Mouse (Mus musculus): ENCODE data around the gene Fam71a. TPM values are rescaled to one million over a fixed set of nuclear protein-coding genes. Genes with fewer than 3 reads are reported as not detected.
"Not testable (repeated sequence)": the region's sequence is repeated elsewhere in the genome, so short reads cannot be mapped to it uniquely, and the experiment has no call there.

Gene Fam71a
- polyA plus RNA-seq, 1 experiment from 2014 or later: not detected

DNA sequence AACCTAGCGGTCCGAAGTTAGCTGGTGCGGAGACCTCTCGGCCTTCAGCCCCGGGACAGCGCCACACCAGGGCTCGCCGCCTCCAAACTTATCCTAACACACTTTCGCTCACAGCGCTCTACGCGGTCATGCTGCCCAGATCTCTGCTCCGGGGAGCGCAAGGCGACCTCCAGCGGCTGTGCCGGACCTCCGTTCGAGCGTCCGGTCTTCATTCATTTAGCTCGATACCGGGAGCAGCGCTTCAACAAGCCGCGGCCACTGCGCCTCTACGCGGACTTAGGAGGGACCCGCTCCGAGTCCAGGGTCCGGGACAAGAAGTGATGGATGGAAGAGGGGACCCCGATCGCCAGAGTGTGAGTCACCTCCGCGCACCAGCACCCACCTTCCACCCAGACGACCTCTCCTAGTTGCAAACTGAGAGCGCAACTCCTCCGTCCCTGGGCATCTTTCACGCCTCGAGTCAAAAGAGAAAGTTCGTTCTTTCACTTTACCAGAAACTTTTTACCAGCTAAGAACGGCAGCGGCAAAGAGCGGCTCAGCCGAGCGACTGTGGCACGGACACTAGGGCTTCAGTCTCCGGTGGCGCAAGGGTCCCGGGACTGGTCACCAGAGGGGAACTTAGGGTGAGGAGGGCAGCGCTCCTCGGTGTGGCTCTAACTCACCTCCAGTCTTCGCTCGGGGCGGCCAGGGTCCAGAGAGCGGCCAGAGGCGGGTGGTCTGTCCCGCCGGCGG, 18.0 kb upstream of the Fam71a start:
- DNase-seq (ENCODE audit: low spot score): no peak

DNA sequence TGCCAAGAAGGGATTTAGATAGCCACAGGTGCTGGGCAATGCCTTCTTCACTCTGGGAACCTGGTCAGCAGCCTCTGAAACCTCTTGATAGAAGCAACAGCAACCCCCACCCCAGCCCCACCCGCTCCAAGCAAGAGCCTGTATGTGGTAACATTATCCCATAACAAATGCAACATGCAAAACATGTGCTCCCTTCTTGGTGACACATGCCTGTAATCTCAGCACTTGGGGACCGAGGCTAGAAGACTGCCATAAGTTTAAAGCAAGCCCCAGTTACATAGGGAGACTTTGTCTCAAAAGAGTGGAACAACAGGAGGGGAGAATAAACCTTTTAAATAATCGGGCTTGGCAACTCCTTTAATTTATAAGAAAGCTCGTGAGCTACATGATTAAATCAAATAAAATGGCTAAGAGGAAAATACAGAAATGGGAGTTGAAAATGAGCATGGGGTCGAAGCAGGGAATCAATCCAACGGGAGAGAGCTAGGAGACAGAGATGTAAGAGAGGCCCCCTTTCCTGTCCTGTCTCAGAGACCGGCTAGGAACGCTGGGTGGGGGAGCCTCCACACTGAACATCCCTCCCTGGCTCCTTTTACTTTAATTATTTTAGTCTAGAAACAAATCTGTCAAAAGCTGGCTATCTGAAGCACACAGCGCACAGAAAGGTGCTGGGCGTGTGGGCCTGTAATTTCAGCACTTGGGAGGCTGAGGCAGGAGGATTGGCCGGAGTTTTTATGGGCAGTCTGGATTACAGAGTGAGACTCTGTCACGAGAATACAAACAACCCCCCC, 17.0 kb upstream of the Fam71a start:
- DNase-seq (ENCODE audit: low spot score): no peak

- DNase-seq (ENCODE audit: low spot score): no peak
These were observed 15.8 kb upstream of the Fam71a start for GRCm38 (mm10) chr1:191180397-191180796.

GRCm38 (mm10) chr1:191179846-191180245, 15.2 kb upstream of the Fam71a start:
- DNase-seq (ENCODE audit: low spot score): no peak

DNA sequence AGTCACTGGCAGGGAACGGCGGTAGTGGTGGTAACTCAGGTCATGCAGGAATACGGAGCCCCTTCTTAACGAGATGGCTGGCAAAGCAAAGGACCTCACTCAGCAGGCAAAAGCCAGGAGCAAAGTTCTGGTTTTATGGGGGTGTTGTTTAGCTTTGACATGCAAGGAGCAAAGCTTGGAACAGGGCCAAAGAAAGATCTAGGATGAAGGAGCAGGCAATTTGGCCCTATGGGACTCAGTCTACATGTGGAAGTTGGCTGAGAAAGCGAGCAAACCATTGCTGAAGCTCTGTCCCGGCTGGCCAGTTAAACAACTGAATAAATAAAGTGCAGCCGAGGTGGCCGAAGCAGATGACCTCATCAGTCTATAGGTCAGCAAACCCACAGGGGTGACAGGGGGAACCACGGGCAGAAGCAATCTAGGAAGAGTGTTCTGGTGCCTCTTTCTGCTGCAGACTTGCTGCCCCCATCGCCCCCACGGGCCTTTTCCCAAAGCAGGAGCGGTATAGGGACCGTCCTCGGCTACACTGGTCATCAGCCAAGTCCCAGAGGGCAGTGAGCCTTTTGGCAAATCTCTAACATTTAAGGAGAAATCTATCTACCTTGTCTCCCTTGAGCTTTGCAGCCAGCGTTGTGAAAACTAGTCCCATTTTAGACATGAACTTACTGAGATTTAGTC, 14.0 kb upstream of the Fam71a start:
- no peak for DNase-seq (ENCODE audit: low spot score)

- DNase-seq (ENCODE audit: low spot score): no peak
These were observed 12.3 kb upstream of the Fam71a start for GRCm38 (mm10) chr1:191176887-191177286.

DNA sequence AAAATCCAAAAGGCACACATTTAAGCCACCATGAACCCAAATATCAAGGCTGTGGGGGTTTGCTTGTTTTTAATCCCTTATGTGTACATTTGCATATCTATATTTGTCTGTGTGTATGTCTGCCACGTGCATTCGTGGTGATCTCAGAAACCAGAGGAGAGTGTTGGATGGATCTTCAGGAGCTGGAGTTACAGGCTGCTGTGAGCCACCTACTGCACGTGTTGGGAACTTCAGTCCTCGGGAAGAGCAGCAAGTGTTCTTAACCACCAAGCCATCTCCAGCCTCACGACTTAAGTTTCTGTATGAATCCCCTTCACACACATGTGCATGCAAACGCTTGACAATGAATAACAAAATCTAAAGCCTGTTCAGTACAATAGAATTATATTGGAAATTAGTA, 7.9 kb upstream of the Fam71a start:
- DNase-seq (ENCODE audit: low spot score): no peak

- DNase-seq (ENCODE audit: low spot score): no peak
These were observed 5.8 kb upstream of the Fam71a start for GRCm38 (mm10) chr1:191170444-191170843.

DNA sequence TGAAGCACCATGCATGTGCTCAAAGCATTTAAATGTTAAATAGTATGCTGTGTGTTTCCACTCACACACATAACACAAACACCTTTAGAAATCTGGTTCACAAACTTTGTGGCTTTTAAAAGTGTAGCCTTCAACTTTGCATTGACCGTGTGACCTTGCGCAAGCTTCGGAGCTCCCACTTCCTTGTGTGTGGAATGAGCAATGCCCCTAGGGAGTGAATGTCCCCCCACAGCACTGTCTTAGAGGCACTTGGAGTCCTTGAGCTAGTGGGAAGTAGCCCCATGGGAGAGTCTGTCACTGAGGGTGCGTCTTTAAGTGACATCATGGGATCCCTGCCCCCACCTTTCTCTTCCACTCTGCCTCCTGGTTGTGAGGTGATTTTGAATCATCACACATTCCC, 1.6 kb upstream of the Fam71a start:
- DNase-seq (ENCODE audit: low spot score): no peak

- no peak for DNase-seq (ENCODE audit: low spot score)
These were observed 10.3 kb downstream of the Fam71a start for GRCm38 (mm10) chr1:191154314-191154713.

- DNase-seq (ENCODE audit: low spot score): peak; percentile 45
These were observed 11.6 kb downstream of the Fam71a start for GRCm38 (mm10) chr1:191153052-191153451.

GRCm38 (mm10) chr1:191150924-191151605, 13.6 kb downstream of the Fam71a start:
- DNase-seq (ENCODE audit: low spot score): no peak

DNA sequence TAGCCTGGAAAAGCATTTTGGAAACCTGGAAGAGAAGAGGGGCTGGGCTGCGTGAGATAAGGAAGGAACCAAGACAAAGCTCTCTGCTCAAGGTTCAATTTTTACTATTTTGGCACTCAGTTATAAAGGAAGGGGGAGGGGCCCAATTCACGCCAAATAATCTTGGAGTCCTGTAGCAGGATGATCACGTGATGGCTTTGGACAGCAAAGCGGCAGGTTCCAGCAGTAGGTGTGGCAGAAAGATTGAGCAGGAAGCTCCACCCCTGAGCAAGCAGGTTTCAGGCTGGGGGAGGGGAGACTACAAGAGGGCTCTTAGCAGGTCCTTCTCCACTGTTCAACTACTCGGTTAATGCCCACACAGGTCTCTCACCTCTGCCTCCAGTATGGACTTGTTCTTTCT, 15.1 kb downstream of the Fam71a start:
- not testable (repeated sequence) for DNase-seq (ENCODE audit: low spot score)

DNA sequence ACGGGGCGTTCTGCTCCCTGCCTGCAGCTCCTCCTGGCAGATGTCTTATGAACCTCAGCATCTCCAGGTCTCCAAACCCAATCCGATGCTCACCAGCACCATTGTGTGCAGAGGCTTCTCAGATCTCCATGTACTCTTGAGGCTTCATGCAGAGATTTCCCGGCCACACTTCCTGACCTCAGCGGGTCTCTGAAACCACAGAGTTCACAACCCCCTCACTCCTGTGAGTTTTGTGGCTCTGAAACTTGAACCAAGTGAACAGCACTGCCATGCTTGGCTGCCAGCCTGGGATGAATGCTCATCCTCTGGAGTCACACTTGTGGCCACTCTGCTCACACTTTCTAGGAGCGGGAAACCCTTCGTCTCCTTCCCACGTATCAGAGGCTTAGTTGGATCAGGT, 23.6 kb downstream of the Fam71a start:
- no peak for DNase-seq (ENCODE audit: low spot score)

- DNase-seq (ENCODE audit: low spot score): no peak
These were observed 25.6 kb downstream of the Fam71a start for GRCm38 (mm10) chr1:191138874-191139495.

DNA sequence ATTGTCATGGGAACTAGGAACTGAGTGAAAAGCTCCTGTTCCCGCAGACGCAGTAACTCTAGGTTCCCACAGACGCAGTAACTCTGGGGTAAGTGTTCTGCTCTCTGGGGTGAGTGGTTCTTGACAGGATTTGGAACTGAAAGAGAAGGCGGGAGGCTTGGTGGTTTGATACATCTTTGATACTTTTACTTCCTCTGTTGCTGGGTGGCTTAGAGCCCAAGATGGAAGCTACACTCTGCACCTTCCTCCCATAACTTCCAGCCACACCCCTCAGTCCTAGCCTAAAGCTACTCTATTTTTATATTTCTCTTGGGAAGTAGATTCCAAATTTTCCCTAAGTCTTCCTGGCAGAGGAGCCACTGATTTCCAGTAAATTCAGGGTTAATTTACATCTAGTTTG, 26.2 kb downstream of the Fam71a start:
- no peak for DNase-seq (ENCODE audit: low spot score)

DNA sequence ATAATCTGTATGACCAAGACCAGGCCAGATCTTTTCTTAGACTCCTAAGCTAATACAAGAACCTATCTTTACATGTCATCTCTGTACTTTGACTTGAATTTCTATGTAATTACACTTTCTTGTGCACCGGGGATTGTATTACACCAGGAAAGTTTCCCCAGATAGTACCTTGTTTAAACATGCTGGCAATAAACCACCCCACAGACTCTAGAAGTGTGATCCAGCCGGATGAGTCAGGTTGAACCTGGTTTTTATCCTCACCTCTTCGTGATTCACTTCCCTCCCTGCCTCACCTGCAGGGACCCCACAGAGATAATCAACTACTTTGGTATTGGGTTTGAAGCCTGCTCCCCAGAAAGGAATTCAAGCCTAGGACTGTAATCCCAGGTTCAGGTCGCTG, 29.2 kb downstream of the Fam71a start:
- no peak for DNase-seq (ENCODE audit: low spot score)

GRCm38 (mm10) chr1:191132934-191133333, 31.7 kb downstream of the Fam71a start:
- DNase-seq (ENCODE audit: low spot score): no peak

GRCm38 (mm10) chr1:191132240-191132639, 32.4 kb downstream of the Fam71a start:
- no peak for DNase-seq (ENCODE audit: low spot score)

DNA sequence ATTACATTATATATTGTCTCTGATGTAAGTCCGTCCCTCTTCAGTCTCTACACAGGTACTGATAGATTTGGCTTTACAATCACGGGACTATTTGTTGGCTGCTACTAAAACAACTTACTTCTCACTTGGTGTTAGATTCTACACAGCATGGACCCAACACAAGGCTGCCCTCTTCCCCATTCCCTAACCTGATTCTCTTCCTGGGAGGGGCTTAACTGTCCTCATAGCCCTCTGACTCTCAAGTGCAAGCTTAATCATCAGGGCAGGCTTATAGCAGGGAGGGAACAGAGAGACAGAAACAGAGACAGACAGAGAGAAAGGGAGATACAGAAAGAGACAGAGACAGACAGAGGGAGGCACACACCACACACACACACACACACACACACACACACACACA, 32.9 kb downstream of the Fam71a start:
- no peak for DNase-seq (ENCODE audit: low spot score)
